Mouse (Mus musculus) T-helper 17 cell (primary cell): ENCODE results near the gene Tfr2.

Experiments used
- in situ Hi-C, 2 experiments: fragments of 300-600 bp; cut with MboI, MseI; formaldehyde crosslinking; loops; 1 replicate in 1 of 2; 2 replicates in 1 of 2; pipeline ENCODE4 v1.15.1; 2025; ENCODE audit warnings: high pct_unique_total_duplicates in 2 of 2

Tfr2 gene

GRCm38 (mm10) chr5:137582702-137583101 is 13.1 kb downstream of the Tfr2 start:
- in situ Hi-C loops: no loop called here

GRCm38 (mm10) chr5:137583670-137584169 is 14.1 kb downstream of the Tfr2 start:
- in situ Hi-C loops: no loop called here

- in situ Hi-C loops: no loop called here
These were observed 15.3 kb downstream of the Tfr2 start for GRCm38 (mm10) chr5:137584976-137585375.

DNA sequence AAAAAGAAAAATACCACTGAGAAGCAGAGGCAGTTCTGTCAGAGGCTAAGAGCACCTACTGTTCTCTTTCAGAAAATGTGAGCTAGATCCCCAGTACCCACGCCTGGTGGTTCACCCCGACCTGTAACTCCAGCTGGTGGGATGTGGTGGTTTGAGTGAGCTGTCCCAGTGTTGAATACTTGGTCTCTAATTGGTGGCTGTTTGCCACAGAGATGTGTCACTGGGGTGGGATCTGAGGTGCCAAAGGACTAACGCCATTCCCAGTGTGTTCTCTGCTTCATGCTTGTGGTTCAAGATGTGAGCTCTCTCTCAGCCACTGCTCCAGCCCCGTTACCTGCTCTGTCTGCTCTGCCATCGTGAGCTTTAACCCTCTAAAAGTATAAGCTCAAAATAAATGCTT is 20.9 kb downstream of the Tfr2 start:
- in situ Hi-C loops: no loop called here

DNA sequence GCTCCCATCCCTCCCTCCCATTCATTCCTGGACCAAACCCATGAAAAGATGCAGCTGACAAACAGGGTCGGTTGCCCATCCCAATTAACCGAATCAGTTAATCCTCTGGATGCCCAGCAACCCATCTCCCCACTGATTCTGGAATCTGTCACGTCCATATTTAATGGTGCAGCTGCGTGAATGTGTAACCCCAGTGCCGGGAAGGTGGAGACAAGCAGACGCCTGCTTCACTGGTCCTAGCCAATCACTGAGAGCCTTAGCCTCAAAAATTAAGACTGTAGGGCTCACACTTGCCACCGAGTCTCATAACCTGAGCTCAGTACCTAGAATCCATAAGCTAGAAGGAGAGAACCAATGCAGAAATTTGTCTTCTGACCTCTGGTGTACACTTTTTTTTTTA is 26.3 kb downstream of the Tfr2 start:
- in situ Hi-C loops: no loop called here

GRCm38 (mm10) chr5:137596601-137597261 is 27.1 kb downstream of the Tfr2 start:
- in situ Hi-C loops: no loop called here

GRCm38 (mm10) chr5:137597625-137598024 is 28.0 kb downstream of the Tfr2 start:
- in situ Hi-C loops: no loop called here

- in situ Hi-C loops: no loop called here
These were observed 28.6 kb downstream of the Tfr2 start for GRCm38 (mm10) chr5:137598100-137598826.

- in situ Hi-C loops: no loop called here
These were observed 30.0 kb downstream of the Tfr2 start for GRCm38 (mm10) chr5:137599600-137599999.

DNA sequence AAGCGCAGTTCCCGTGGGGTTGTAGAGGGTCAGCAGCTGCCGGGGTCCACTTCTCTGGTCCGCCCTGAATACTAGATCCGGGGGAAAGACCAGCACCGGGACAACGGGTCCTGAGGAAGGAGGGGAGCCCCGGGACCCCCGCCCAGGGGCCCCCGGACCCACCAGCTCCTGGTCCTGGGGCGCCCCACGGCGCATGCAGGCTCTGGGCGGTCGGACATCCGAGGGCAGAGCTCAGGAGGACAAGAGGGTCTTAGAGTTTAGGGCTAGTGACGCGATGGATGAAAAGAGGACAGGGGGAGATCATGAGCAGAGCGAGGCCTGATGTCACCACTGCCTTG is 30.6 kb downstream of the Tfr2 start:
- in situ Hi-C loops: loop anchor here in 1 of 2 experiments (10.0 kb wide), 1 partner anchor 565 kb away; the partner anchor contains the start of gene Cops6

- in situ Hi-C loops: loop anchor here in 1 of 2 experiments (10.0 kb wide), 1 partner anchor 564 kb away; the partner anchor contains the start of gene Cops6
These were observed 31.2 kb downstream of the Tfr2 start, which contains the start of gene Mospd3 for GRCm38 (mm10) chr5:137600619-137601364. Mospd3 (minus strand) TSS chr5:137601058.

GRCm38 (mm10) chr5:137601365-137601729 is 31.7 kb downstream of the Tfr2 start:
- in situ Hi-C loops: loop anchor here in 1 of 2 experiments (10.0 kb wide), 1 partner anchor 563 kb away; the partner anchor contains the start of gene Cops6

DNA sequence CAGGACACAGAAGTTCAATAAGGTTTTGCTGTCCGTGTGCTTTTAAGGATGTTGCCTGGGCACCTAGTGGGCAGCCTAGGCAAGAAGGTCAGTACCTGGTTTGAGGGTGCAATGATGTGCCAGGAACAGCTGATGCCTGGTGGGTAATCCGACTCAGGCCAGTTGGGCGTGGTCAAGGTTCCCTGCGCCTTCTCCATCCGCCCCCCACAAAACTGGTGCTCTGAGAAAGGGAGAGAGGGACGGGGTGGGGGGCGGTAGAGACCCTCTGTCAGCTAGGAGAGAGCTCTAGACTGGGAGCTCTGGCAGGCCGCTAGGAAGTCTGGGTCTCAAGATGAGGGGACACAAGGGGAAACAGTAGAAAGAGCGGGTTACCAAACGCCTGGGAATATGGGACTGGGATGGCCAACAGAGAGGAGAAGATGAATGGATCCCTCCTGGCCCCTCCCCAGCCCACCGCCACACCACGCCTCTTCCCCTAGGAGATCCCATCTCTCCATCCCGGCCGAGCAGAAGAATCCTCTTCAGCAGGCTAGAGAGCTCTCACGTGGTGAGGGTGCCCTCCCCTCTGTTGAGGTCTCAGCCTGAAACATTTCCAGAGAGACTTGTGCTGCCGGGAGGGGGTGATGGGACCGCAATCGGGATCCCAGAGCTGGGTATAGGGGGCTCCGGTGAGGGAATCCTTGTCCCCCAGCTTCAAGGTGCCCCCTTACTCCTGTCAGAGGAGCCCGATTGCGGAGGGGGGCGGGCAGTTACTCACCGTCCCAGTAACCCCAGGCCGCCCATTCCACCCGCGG is 38.4 kb downstream of the Tfr2 start:
- in situ Hi-C loops: loop anchor here in 1 of 2 experiments (10.0 kb wide), 1 partner anchor 557 kb away; the partner anchor contains the start of gene Cops6

DNA sequence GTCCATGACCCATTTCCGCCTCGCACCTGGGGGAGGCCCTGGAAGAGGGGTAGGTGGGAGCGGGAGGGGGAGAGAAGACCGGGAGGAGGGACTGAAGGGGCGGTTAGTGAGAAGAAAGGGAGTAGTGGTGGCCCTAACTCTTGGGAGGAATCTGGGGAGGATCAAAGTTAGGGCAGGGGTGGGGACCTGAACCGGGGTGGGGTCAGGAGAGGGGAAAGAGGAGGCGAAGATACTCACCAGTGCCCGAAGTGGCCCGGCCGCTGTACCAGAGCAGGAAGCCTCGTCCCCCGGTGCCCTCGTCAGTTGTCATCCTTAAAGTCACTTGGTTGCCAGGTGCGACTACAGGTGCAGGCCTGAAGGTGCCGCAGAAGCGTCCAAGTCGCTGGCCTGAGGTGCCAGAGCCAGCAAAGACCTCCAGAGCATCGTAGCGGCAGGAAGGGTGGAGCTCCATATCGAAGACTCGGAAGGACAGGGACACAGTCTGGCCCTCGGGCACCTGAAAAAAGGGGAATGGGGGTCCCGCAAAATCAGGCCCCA is 39.1 kb downstream of the Tfr2 start:
- in situ Hi-C loops: loop anchor here in 1 of 2 experiments (10.0 kb wide), 1 partner anchor 556 kb away; the partner anchor contains the start of gene Cops6

DNA sequence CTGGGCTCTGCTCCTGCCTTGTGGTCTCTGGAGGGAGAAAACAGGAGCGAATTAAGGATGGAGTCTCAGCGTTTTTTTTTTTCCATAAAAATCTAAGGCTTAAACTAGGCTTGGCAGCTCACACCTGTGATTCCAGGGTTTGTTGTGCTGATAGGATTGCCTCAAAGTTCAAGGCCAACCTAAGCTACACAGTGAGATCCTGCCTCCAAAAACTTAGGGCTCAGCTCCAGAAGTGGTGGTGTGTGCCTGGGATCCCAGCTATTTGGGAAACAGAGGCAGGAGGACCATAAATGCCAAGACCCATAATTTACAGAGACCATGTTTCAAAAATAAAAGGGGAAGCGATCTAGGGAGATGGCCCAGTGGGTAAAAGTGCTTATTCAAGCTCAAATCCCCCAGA is 39.7 kb downstream of the Tfr2 start:
- in situ Hi-C loops: loop anchor here in 1 of 2 experiments (10.0 kb wide), 1 partner anchor 556 kb away; the partner anchor contains the start of gene Cops6

GRCm38 (mm10) chr5:137610056-137610455 is 40.4 kb downstream of the Tfr2 start:
- in situ Hi-C loops: no loop called here

DNA sequence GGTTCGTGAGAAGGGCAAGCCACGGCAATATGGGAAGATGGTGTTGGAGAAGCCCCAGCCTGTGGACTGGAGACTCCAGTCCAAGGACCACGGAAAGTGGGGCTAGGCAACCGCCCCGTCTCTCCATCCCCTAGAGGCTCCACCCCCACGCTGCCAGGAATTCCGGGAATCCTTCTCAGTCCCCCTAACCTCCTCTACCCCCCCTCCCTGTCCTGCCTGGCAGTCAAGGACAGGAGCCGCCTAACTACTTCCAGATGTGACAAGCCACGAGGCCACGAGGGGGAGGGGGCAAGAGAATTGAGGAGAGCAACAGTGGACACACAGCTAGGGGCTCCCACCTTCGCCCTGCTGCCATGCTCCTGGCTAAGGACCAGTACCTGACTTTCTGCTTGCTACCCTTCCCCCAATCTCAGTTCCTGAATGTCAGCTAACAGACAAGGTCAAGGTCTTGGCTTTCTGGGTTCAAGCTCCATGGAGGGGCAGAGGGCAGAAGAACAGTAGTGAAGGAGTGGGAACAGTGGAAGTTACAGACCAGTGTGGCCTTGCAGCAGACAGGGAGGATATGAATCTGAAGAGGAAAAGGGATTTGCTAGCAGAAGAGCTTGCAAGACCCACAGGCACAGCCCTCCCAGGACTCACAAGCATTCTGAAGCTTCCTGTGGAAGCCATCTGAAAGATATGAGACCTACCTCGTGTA is 41.1 kb downstream of the Tfr2 start:
- in situ Hi-C loops: no loop called here

GRCm38 (mm10) chr5:137611245-137611602 is 41.6 kb downstream of the Tfr2 start:
- in situ Hi-C loops: no loop called here

- in situ Hi-C loops: no loop called here
These were observed 43.4 kb downstream of the Tfr2 start for GRCm38 (mm10) chr5:137613076-137613475.

- in situ Hi-C loops: no loop called here
These were observed 43.9 kb downstream of the Tfr2 start, which contains the start of gene Pcolce for GRCm38 (mm10) chr5:137613550-137613949. Pcolce (minus strand) TSS chr5:137613784.
